Mouse (Mus musculus) left cerebral cortex, adult 9 months (tissue): ENCODE results near the gene Hipk4.
A peak's percentile ranks its signal among the peaks of the same experiment; 100 is the strongest.
"Not testable (repeated sequence)": the region's sequence is repeated elsewhere in the genome, so short reads cannot be mapped to it uniquely, and the experiment has no call there.

ENCODE experiments used
- DNase-seq, 2 experiments: peaks; one replicate each; pipeline ENCODE4 v3.0.0; 2022; ENCODE audit warnings: low spot score in 2 of 2

The Hipk4 gene

GRCm38 (mm10) chr7:27494659-27495367, 28.3 kb upstream of the Hipk4 start:
- DNase-seq: not testable (repeated sequence)

- no peak for DNase-seq
Measured at GRCm38 (mm10) chr7:27499036-27499435, 24.0 kb upstream of the Hipk4 start, which contains the start of gene Prx. Gene Prx (plus strand): TSS chr7:27499324.

DNA sequence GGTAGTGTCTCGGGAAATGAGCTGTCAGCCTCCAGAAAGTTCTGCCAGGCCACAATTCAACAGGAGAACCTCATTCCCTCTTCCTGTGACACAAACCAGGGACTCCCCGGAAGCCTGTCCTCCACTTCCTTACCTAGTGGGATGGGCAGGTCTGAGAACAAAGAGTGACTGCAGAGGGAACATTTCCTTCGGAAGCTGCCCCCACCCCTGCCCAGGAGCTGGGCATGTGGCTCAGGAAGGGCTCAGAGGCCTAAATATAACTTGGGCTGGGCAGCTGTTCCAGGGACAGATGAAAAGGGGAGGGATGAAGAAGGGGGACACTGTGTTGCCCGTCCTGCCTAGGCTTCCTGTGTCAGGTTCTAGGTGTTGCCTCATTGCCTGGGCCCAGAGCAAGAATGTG, 21.4 kb upstream of the Hipk4 start:
- no peak for DNase-seq

GRCm38 (mm10) chr7:27506765-27507370, 16.2 kb upstream of the Hipk4 start:
- DNase-seq: no peak

DNA sequence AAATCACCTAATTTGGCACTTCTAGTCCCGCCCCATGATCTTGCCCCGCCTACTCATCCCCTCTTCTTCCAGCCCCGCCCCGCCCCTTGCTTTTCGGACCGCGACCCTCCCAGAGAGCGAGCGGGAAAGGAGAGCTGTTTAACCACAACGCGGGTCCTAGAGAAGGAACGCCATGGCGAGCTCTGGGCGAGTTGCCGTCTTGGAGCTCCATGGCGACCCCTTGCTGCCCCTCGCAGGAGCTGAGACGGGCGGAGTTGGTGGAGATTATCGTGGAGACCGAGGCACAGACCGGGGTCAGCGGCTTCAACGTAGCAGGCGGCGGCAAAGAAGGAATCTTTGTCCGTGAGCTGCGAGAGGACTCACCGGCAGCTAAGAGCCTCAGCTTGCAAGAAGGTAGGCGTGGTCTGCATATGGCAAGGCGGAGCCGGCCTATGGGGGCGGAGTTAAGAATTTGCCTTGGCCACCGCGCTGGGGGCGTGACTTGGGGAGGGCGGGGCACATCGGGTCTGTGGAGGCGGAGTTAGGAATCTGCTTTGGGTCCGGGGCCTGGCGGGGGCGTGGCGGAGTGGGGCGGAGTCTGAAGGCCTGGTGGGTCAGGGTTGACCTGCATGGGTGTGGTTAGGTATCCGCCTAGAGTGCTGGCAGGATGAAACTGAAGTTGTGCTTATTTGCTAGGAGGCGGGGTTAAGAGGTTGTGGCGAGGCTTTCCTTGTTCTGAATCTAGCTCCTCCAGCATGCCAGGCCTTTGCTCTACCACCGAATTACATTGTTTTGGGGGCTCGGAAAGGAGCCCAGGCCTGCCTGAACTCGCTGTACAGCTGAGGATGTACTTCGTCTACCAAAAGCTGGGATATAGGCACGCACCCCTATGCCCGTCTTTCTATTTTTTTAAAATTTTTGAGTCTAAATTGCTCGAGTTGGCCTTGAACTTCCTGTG, 15.1 kb upstream of the Hipk4 start:
- peak; percentile 79 to 94 for DNase-seq

GRCm38 (mm10) chr7:27508648-27509005, 14.4 kb upstream of the Hipk4 start:
- DNase-seq: peak in 1 of 2 experiments; percentile 56

DNA sequence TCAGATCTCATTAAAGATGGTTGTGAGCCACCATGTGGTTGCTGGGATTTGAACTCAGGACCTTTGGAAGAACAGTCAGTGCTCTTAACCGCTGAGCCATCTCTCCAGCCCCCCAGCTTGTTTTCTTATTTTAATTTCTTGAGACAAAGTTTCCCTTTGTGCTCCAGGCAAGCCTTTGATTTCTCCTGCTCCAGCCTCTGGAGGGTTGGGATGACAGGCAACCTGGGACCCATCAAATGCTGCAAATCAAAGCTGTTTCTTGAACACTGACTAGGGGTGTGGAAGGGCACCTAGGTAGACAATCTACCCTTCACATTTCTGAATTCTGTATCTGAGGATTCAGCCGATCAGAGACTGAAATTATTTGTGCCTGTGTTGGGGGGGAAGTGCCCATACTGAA, 12.3 kb upstream of the Hipk4 start:
- no peak for DNase-seq

GRCm38 (mm10) chr7:27514961-27515360, 8.1 kb upstream of the Hipk4 start:
- no peak for DNase-seq

DNA sequence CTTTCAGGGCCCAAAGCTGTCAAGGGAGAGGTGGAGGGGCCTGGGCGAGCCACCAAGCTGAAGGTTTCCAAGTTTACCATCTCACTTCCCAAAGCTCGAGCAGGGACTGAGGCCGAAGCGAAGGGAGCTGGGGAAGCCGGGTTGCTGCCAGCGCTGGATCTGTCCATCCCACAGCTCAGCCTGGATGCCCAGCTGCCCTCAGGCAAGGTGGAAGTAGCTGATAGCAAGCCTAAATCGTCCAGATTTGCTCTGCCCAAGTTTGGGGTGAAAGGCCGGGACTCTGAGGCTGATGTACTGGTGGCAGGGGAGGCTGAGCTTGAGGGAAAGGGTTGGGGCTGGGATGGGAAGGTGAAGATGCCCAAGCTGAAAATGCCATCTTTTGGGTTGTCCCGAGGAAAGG, 4.8 kb upstream of the Hipk4 start:
- DNase-seq: no peak

DNA sequence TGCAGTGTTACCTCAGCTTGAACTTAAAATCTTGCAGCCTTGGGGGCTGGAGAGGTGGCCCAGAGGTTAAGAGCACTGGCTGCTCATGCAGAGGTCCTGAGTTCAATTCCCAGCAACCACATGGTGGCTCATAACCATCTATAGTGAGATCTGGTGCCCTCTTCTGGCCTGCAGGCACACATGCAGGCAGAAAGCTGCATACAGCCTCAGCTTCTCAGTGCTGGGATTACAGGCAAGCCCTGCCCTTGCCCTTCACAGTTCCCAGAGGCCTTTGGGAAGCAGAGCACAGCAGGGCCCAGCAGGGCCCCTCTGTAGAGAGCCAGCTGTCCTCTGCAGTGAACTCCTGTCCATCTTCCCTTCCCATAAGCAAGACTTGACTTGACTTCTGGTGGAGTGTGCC, 3.0 kb upstream of the Hipk4 start:
- DNase-seq: no peak

- no peak for DNase-seq
Measured at GRCm38 (mm10) chr7:27520599-27520998, 2.5 kb upstream of the Hipk4 start.

- no peak for DNase-seq
Measured at GRCm38 (mm10) chr7:27523805-27524204, 738 bp downstream of the Hipk4 start.

DNA sequence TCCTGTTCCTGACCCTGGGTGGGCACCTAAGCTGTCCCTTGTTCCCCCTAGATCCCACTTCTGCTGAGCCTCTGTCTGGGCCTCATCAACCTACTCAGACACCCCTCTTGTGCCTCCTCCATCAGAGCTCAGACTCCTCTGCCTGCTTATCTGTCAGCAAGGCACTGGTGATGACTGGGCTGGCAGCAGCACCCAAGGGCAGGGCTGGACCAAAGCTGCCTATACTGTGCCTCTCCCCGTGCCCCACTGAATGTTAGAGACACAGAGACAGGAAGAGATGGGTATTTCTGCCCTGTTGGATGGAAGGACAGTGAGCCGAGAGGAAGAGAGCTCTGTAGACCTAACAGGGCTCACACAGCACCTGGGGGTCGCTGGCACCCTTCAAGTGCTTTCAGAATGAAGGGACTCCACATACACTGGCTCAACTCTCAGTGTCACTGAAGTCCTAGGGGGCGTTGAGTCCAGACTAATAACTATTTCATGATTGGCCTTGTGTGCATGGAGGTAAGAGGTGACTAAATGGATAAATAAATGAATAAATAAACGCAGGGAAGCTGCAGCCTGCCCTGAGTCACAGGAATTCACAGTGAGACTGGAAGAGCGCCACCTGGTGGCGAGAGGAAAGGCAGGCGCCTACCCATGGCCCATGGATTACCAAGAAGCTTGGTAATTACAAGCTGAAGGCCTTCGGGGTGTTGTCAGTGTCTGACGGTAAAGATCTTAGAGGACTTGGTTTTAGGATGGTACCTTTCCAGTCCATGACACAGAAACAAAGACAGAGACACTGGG, 3.2 kb downstream of the Hipk4 start:
- DNase-seq: peak in 1 of 2 experiments; percentile 75

DNA sequence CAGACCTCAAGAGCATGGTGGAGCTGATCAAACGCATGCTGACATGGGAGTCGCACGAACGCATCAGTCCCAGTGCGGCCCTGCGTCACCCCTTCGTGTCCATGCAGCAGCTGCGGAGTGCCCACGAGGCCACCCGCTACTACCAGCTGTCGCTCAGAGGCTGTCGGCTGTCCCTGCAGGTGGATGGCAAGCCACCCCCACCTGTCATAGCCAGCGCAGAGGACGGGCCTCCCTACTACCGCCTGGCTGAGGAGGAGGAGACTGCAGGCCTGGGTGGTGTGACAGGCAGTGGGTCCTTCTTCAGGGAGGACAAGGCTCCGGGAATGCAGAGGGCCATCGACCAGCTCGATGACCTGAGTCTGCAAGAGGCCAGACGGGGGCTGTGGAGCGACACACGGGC, 6.0 kb downstream of the Hipk4 start:
- DNase-seq: no peak

DNA sequence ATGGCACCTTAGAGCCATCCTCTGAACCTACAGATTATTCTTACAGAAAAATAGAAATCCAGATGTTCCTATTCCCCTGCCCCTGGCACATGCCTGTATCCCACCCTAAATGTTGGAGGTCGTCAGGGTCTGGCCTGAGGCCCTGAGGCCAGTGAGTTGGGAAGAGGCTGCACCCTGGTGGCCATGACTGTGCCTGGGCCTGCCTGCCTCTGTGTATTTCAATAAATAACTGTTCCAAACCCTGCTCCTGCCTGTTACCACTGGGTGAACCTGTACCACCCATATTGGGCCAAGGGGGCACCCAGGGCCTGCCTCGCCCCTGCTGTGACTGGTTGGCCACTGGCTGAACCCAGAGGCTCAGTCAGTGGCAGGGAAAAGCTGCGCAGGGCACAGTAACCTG, 7.9 kb downstream of the Hipk4 start:
- no peak for DNase-seq

- no peak for DNase-seq
Measured at GRCm38 (mm10) chr7:27531707-27532106, 8.6 kb downstream of the Hipk4 start.

GRCm38 (mm10) chr7:27532480-27533050, 9.5 kb downstream of the Hipk4 start:
- DNase-seq: no peak

GRCm38 (mm10) chr7:27535386-27535785, 12.3 kb downstream of the Hipk4 start:
- DNase-seq: no peak

- DNase-seq: no peak
Measured at GRCm38 (mm10) chr7:27536618-27537017, 13.6 kb downstream of the Hipk4 start.

- no peak for DNase-seq
Measured at GRCm38 (mm10) chr7:27537998-27538397, 14.9 kb downstream of the Hipk4 start.

GRCm38 (mm10) chr7:27538797-27539196, 15.7 kb downstream of the Hipk4 start:
- DNase-seq: no peak
